Mouse (Mus musculus) forebrain, embryonic 11.5 days (tissue): ENCODE results near the gene Cdk2ap2. TPM values are rescaled to one million over a fixed set of nuclear protein-coding genes. Genes with fewer than 3 reads are reported as not detected.
"Not testable (repeated sequence)": the region's sequence is repeated elsewhere in the genome, so short reads cannot be mapped to it uniquely, and the experiment has no call there.

Experiments
- ATAC-seq: fragments of 200-750 bp; cut with Nextera tagmentation; replicated peaks from 2 replicates; pipeline ENCODE4 v1.8.0; 2017; ENCODE audit warnings: moderate TSS enrichment; ENCODE audit not compliant: low FRiP score
- DNase-seq: peaks from one replicate; pipeline ENCODE4 v3.0.0-alpha.2; 2017; ENCODE audit warnings: low spot score
- H3K27ac ChIP-seq: fragments of 300-500 bp; sonication (generic); 2 replicates; pipeline ENCODE4 v1.5.1; 2014; ENCODE audit warnings: low read depth, low read length
- H3K27me3 ChIP-seq: fragments of 300-500 bp; sonication (generic); 2 replicates; pipeline ENCODE4 v1.6.1; 2014; ENCODE audit warnings: mild to moderate bottlenecking, low read length, mixed read lengths; ENCODE audit not compliant: control insufficient read depth, insufficient read depth
- H3K36me3 ChIP-seq: fragments of 300-500 bp; sonication (generic); 2 replicates; pipeline ENCODE4 v1.6.1; 2014; ENCODE audit warnings: mild to moderate bottlenecking, low read length, moderate library complexity, mixed read lengths; ENCODE audit not compliant: control insufficient read depth, insufficient read depth
- H3K4me1 ChIP-seq: fragments of 300-500 bp; sonication (generic); replicated peaks from 2 replicates; pipeline ENCODE4 v1.6.1; 2014; ENCODE audit warnings: low read length, mixed read lengths; ENCODE audit not compliant: control insufficient read depth, insufficient read depth
- H3K4me2 ChIP-seq: fragments of 300-500 bp; sonication (generic); 2 replicates; pipeline ENCODE4 v1.6.1; 2014; ENCODE audit warnings: low read depth, mild to moderate bottlenecking, low read length, moderate library complexity, mixed read lengths; ENCODE audit not compliant: severe bottlenecking
- H3K4me3 ChIP-seq: fragments of 300-500 bp; sonication (generic); 2 replicates; pipeline ENCODE4 v1.5.1; 2014; ENCODE audit warnings: low read depth, low read length
- H3K9ac ChIP-seq: fragments of 300-500 bp; sonication (generic); 2 replicates; pipeline ENCODE4 v1.6.1; 2014; ENCODE audit warnings: low read length
- H3K9me3 ChIP-seq: fragments of 300-500 bp; sonication (generic); 2 replicates; pipeline ENCODE4 v1.6.1; 2016; ENCODE audit warnings: low read length, mixed read lengths; ENCODE audit not compliant: control insufficient read depth
- WGBS: fragments of 180-500 bp; shearing (Covaris S2); extraction: QIAGEN DNeasy Blood & Tissue Kit; methylation state at CpG from one replicate; pipeline ENCODE4 v1.1.7; 2014; 5-methylcytosine and 5-hydroxymethylcytosine counted together
- polyA plus RNA-seq: library from polyadenylated mRNA; unstranded; fragments of >200 nt; fragmentation: Nextera tagmentation; extraction: Ambion mirVana; gene quantifications from 2 replicates; pipeline ENCODE4 v1.2.1, GENCODE M21; 2014

Gene Cdk2ap2
- polyA plus RNA-seq, 1 experiment from 2014 or later = 73.6 TPM

DNA sequence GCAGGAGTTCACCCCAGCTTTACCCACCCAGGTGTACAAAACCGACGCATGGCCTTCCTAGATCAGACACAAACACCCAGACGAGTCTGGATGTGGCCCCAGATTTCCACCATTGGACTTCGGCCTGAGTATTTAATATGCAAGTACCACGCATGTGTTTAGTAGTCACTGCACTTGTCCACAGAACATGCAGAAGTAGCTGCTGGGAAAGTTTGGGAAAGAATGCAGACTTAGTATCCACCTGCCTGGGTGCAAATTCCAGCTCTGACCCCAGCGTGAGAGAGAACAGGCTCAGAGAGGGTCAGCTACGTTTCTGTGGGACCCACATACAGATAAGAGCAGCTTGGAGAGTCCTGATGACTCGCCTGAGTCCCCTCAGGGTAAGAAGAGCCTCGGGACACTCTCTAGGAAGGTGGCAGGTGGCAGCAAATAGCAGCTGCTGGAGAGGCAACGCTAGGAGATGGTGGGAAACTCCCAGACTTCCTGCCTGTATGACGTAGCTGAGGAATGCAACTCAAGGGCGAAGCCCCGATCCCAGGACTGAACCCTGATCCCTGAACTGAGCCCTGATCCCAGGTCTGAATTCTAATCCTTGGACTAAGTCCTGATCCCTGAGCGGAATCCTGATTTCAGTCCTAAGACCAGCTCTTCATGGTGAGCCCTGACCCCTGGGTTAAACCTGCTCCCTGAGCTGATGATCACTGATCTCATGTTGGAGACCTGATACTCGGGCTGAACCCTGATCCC, 40.9 kb upstream of the Cdk2ap2 start:
- Histone ChIP-seq H3K4me2 (no peak overlapping the region), H3K27me3 (no peaks in the 10 kb centered on the region), H3K36me3 (no peaks in the 10 kb centered on the region), H3K27ac (no peak overlapping the region), H3K4me1 (no peaks in the 10 kb centered on the region), H3K9ac (no peak overlapping the region), H3K4me3 (no peak overlapping the region), H3K9me3 (no peaks in the 10 kb centered on the region)
- DNase-seq (no peak), ATAC-seq (no peak)
- WGBS = 69% methylated on average over 15 of the region's 15 CpGs

DNA sequence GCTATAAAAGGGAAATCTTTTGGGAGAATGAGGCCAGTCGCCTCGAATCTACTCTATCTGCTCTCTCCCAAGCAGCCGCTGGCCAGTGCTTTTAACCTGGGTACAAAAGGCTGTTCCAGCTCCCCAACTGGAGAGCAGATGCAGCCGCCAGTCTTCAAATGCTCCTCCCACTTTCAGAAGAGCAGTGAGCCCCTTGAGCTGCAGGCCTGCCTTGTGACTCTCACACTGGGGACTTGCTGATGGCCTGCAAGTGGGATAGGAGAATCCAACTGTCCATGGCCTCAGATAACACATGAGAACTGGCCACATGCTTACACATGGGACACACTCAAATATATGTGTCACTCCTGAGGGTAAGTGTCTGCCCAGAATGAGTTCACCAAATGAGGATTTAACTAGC, 40.3 kb upstream of the Cdk2ap2 start:
- Histone ChIP-seq H3K9ac (no peak overlapping the region), H3K27ac (no peak overlapping the region), H3K9me3 (no peaks in the 10 kb centered on the region), H3K36me3 (no peaks in the 10 kb centered on the region), H3K4me2 (no peak overlapping the region), H3K4me1 (no peaks in the 10 kb centered on the region), H3K4me3 (no peak overlapping the region), H3K27me3 (no peaks in the 10 kb centered on the region)
- 41% methylated on average over 4 of the region's 4 CpGs for WGBS
- DNase-seq (no peak), ATAC-seq (no peak)

DNA sequence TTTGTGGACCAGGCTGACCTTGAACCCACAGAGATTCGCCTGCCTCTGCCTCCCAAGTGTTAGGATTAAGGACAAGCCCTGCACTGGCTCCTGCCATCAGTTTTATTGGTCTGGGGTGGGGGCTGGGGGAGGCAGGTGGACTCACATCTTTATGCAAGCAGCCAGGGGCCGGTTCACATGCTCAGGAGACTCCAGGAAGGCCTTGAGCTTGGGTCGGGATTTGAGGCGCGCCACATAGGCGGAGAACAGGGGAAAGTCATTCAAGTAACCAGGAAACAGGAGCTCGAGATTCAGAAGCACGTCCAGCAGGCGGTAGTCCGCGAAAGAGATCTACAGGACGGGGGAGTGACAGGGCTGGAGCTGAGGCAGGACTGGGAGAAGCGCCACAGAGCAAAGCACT, 39.6 kb upstream of the Cdk2ap2 start:
- Histone ChIP-seq H3K27me3 (no peaks in the 10 kb centered on the region), H3K36me3 (no peaks in the 10 kb centered on the region)
- ATAC-seq = no peak

DNA sequence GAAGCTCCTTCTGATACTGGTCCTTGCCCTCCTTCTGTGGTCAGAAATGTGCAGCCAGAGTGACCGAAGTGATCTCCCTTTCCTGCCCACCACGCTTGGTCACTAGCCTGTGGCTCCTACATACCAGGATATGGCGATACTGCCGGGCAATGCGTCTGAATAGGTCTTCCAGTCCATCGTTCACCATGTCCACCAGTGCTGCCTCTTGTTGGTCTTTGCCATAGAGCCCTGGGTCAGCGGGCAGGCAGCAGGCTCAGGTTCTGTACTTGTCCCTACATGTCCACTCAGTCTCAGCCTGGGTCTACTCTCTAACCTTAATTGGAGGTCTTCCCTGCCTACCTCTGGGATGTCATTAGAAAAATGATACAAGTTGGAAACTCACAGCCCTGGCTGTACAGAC, 39.0 kb upstream of the Cdk2ap2 start:
- no peaks in the 10 kb centered on the region for H3K27me3 ChIP-seq
- WGBS = 91% methylated on average over 7 of the region's 7 CpGs

More for the DNA sequence above, 39.6 kb upstream of the Cdk2ap2 start:
- no peak for DNase-seq
- no peaks in the 10 kb centered on the region for H3K9me3 ChIP-seq
- no peak overlapping the region for H3K27ac ChIP-seq
- no peak overlapping the region for H3K4me3 ChIP-seq
- 87% methylated on average over 13 of the region's 13 CpGs for WGBS
- no peak overlapping the region for H3K9ac ChIP-seq
- no peak overlapping the region for H3K4me2 ChIP-seq
- no peaks in the 10 kb centered on the region for H3K4me1 ChIP-seq

DNA sequence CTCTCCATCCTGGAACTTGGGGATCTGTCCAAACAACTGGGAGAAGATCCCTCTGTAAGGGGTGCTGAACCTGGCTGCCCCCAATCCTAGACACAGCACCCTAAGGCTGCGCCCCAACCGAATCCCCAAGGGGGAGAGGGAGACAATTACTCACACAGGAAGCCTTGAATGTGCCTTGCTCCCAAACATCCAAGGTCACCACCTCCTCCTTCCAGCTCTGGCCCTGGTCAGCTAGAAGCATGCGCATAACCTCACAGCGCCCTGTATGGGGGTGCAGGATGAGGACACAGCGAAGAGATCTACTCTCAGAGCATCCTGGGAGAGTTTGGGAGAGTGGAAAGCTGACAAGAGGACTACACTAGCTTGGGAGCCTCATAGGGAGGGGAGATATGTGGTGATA, 38.4 kb upstream of the Cdk2ap2 start:
- 88% methylated on average over 5 of the region's 5 CpGs for WGBS
- no peak overlapping the region for H3K9ac ChIP-seq
- no peak for DNase-seq

More for the DNA sequence above, 39.0 kb upstream of the Cdk2ap2 start:
- ATAC-seq (no peak), DNase-seq (no peak)
- no peak overlapping the region for H3K4me3 ChIP-seq
- H3K36me3 ChIP-seq = no peaks in the 10 kb centered on the region
- H3K4me2 ChIP-seq = no peak overlapping the region
- H3K9me3 ChIP-seq = no peaks in the 10 kb centered on the region
- no peak overlapping the region for H3K27ac ChIP-seq
- H3K4me1 ChIP-seq = no peaks in the 10 kb centered on the region
- H3K9ac ChIP-seq = no peak overlapping the region

DNA sequence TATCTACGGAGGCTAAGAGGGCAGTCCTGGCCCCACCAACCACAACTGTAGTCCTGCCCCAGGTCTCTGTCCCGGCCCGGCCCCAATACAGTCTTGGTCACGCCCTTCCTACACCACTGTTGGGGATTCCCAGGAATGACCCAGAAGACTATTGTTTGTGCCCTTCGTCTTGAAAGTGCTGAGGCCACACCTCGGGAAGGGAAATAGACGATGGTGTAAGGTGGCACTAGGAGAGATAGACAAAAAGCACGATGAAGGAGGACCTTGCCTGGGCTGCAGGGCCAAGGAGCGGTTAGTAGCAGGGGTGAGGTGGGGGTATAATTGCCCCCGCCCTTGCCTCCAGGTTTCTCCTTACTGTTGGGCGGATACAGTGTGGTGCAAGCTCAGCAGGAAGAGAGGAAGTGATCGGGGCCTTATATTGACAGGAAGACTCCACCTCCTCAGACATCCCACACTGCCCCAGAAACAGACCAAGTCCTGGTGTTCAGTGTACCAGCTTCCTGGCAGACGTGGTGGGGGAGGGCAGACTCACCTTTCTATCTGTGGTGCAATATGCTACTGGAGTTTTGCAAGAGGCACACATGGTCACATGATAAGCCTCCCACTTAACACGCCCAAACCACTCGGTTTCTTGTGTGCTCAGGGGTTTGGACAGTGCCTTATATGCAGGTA, 37.8 kb upstream of the Cdk2ap2 start, which contains the start of gene Gstp3:
Gene Gstp3, minus strand, starts transcription at position 501 of the 672 bp plus-strand sequence.
- H3K9ac ChIP-seq = no peak within 1 kb of the TSS
- no peaks in the 10 kb centered on the region for H3K9me3 ChIP-seq
- no peak within 1 kb of the TSS for H3K27ac ChIP-seq
- 88% methylated on average over 15 of the region's 15 CpGs for WGBS
- DNase-seq (no peak), ATAC-seq (no peak)
- no peaks in the 10 kb centered on the region for H3K27me3 ChIP-seq
- H3K4me3 ChIP-seq = no peak within 1 kb of the TSS
- H3K36me3 ChIP-seq = no peaks in the 10 kb centered on the region
- H3K4me2 ChIP-seq = no peak within 1 kb of the TSS
- H3K4me1 ChIP-seq = no peaks in the 10 kb centered on the region

More for the DNA sequence above, 38.4 kb upstream of the Cdk2ap2 start:
- Histone ChIP-seq H3K4me3 (no peak overlapping the region), H3K4me2 (no peak overlapping the region), H3K27ac (no peak overlapping the region), H3K9me3 (no peaks in the 10 kb centered on the region), H3K4me1 (no peaks in the 10 kb centered on the region), H3K27me3 (no peaks in the 10 kb centered on the region), H3K36me3 (no peaks in the 10 kb centered on the region)
- ATAC-seq = no peak

DNA sequence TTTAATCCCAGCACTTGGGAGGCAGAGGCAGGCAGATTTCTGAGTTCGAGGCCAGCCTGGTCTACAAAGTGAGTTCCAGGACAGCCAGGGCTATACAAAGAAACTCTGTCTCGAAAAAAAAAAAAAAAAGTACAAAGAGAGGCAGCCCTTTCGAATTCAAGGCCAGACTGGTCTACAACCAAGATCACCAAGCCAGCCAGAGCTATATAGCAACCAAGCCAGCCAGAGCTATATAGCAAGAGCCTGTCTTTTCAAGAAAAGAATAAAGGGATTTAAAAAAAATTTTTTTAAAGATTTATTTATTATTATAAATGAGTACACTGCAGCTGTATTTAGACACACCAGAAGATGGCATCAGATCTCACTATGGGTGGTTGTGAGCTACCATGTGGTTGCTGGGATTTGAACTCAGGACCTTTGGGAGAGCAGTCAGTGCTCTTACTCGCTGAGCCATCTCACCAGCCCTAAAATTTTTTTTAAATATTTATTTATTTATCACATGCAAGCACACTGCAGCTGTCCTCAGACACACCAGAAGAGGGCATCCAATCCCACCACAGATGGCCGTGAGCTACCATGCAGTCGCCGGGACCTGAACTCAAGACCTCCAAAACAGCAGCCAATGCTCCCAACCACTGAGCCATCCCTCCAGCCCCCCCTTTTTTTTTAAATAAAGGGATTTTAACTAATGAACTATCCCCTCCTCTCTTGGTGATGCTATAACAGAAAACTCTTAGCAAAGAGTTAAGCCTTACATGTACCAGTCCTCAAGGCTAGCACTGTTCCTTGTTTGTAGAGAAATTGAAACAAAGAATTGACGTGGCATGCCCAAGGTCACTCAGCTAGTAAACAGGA, 36.7 kb upstream of the Cdk2ap2 start:
- ATAC-seq, H3K36me3 ChIP-seq, H3K27me3 ChIP-seq, DNase-seq, H3K4me1 ChIP-seq, H3K9me3 ChIP-seq, H3K9ac ChIP-seq, H3K4me3 ChIP-seq, H3K27ac ChIP-seq, H3K4me2 ChIP-seq: not testable (repeated sequence)
- 93% methylated on average over 8 of the region's 8 CpGs for WGBS

DNA sequence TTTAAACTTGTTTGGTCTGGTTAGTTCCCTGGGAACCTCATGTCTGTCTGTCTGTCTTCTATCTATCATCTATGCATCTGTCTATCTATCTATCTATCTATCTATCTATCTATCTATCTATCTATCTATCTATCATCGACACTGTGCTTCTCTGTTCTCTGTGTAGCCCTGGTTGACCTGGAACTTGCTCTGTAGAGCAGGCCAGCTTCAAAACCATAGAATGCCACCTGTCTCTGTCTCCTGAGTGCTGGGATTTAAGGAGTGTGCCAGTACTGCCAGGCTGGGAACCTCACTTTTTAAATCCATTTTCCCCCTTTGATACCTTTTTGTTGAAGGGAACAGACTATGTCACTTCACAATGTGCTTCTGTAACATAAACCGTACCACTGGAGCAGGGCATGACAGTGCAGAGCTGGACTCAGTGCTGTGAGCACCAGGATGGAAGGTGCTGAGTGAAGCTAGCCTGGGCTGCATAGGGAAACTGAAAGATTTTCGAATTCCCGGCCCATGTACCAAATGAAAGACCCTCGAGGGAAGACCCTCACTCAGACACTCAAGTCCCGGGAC, 36.0 kb upstream of the Cdk2ap2 start:
- ATAC-seq (no peak), DNase-seq (no peak)
- WGBS = 97% methylated on average over 6 of the region's 6 CpGs
- H3K9me3 ChIP-seq = no peaks in the 10 kb centered on the region
- H3K36me3 ChIP-seq = no peaks in the 10 kb centered on the region
- no peak overlapping the region for H3K4me2 ChIP-seq
- H3K4me1 ChIP-seq = no peaks in the 10 kb centered on the region
- no peaks in the 10 kb centered on the region for H3K27me3 ChIP-seq
- H3K4me3 ChIP-seq = no peak overlapping the region
- no peak overlapping the region for H3K27ac ChIP-seq
- H3K9ac ChIP-seq = no peak overlapping the region
